Comparison of ENCODE assay signal across 8 mouse cellular contexts in genomic region chr15:98566973-98567277, GRCm38 (mm10). TPM values are rescaled to one million over a fixed set of nuclear protein-coding genes. Genes with fewer than 3 reads are reported as not detected.
DNase-seq lines count a peak whose midpoint lies in the region; ATAC-seq and TF ChIP-seq lines count a peak whose summit lies in the region.

No protein-coding gene starts in this region.

- H3K36me3 ChIP-seq in kidney, embryonic 15.5 days: peaks cover 18% of the 10 kb centered on the region
- H3K36me3 ChIP-seq in hindbrain, embryonic 13.5 days: peaks cover 12% of the 10 kb centered on the region
- H3K36me3 ChIP-seq in midbrain, embryonic 13.5 days: peaks cover 12% of the 10 kb centered on the region

- H3K27me3 ChIP-seq in kidney, embryonic 15.5 days: no peaks in the 10 kb centered on the region
- H3K27me3 ChIP-seq in hindbrain, embryonic 13.5 days: no peaks in the 10 kb centered on the region
- no peaks in the 10 kb centered on the region for H3K27me3 ChIP-seq in midbrain, embryonic 13.5 days

- under 1% methylated on average over 15 of the region's 15 CpGs for WGBS in kidney, embryonic 15.5 days
- WGBS in bone marrow, adult 2 months: under 1% methylated on average over 15 of the region's 15 CpGs
- 1% methylated on average over 15 of the region's 15 CpGs for WGBS in hindbrain, embryonic 13.5 days
- WGBS in midbrain, embryonic 13.5 days: under 1% methylated on average over 15 of the region's 15 CpGs

- peak overlapping the region; percentile 61 for H3K4me2 ChIP-seq in kidney, embryonic 15.5 days
- peak overlapping the region; percentile 95 for H3K4me2 ChIP-seq in hindbrain, embryonic 13.5 days
- H3K4me2 ChIP-seq in midbrain, embryonic 13.5 days (replicated peaks): peak overlapping the region; percentile 75

- no peaks in the 10 kb centered on the region for H3K9me3 ChIP-seq in kidney, embryonic 15.5 days (replicated peaks)
- no peaks in the 10 kb centered on the region for H3K9me3 ChIP-seq in hindbrain, embryonic 13.5 days
- H3K9me3 ChIP-seq in midbrain, embryonic 13.5 days: no peaks in the 10 kb centered on the region

- H3K9ac ChIP-seq in kidney, embryonic 15.5 days: peak overlapping the region; percentile 82
- peak overlapping the region; percentile 92 for H3K9ac ChIP-seq in hindbrain, embryonic 13.5 days
- peak overlapping the region; percentile 95 for H3K9ac ChIP-seq in midbrain, embryonic 13.5 days (replicated peaks)

- DNase-seq in kidney, postnatal 14 days: no peak
- no peak for DNase-seq in embryo, embryonic 9.5 days (ENCODE audit: extremely low spot score)
- DNase-seq in ovary, postnatal 36 days (ENCODE audit: low spot score): no peak
- no peak for DNase-seq in thymus, postnatal 25 days

- TF ChIP-seq CTCF in bone marrow, adult 2 months (IDR thresholded peaks at IDR 0.05; ENCODE audit: control insufficient read depth, insufficient read depth, low read length): no peak

- peak overlapping the region; percentile 98 for H3K27ac ChIP-seq in kidney, embryonic 15.5 days
- H3K27ac ChIP-seq in bone marrow, adult 2 months (ENCODE audit: control insufficient read depth, insufficient read depth, low read depth, low read length, poor library complexity): peak overlapping the region; percentile 98
- H3K27ac ChIP-seq in hindbrain, embryonic 13.5 days: peak overlapping the region; percentile 94
- H3K27ac ChIP-seq in midbrain, embryonic 13.5 days: peak overlapping the region; percentile 94

- peak overlapping the region; percentile 73 for H3K4me3 ChIP-seq in kidney, embryonic 15.5 days (replicated peaks)
- peak overlapping the region; percentile 94 for H3K4me3 ChIP-seq in bone marrow, adult 2 months (replicated peaks; ENCODE audit: control insufficient read depth, low read depth, low read length)
- H3K4me3 ChIP-seq in hindbrain, embryonic 13.5 days: peak overlapping the region; percentile 92
- H3K4me3 ChIP-seq in midbrain, embryonic 13.5 days (replicated peaks): peak overlapping the region; percentile 90

- H3K4me1 ChIP-seq in kidney, embryonic 15.5 days: peaks cover 27% of the 10 kb centered on the region
- peaks cover 1% of the 10 kb centered on the region; the same call in 1 of the 2 replicates for H3K4me1 ChIP-seq in bone marrow, adult 2 months (ENCODE audit: control insufficient read depth, insufficient read depth, low read length)
- peaks cover 35% of the 10 kb centered on the region for H3K4me1 ChIP-seq in hindbrain, embryonic 13.5 days (replicated peaks)
- H3K4me1 ChIP-seq in midbrain, embryonic 13.5 days (replicated peaks): peaks cover 40% of the 10 kb centered on the region

- TF ChIP-seq POLR2A in bone marrow, adult 2 months (IDR thresholded peaks at IDR 0.05; ENCODE audit: borderline replicate concordance, control insufficient read depth, low read depth, low read length): no peak

- no peak for ATAC-seq in kidney, embryonic 15.5 days (replicated peaks; ENCODE audit: low FRiP score)
- no peak for ATAC-seq in hindbrain, embryonic 13.5 days (ENCODE audit: low FRiP score)
- no peak for ATAC-seq in midbrain, embryonic 13.5 days

RNA-seq across cellular contexts. Expression of gene Ccnt1, which starts 3.8 kb away (rescaled TPM):
- polyA plus RNA-seq in kidney, embryonic 15.5 days (2015; fragmentation: Nextera tagmentation; extraction: Ambion mirVana): 61.0 and 66.4 TPM in 2 replicates
- 18.5 and 31.3 TPM in 2 replicates for polyA plus RNA-seq in bone marrow, adult 2 months (2011; ENCODE audit: insufficient read depth, insufficient read length, low replicate concordance, missing spikeins)
- 69.7 and 77.0 TPM in 2 replicates for polyA plus RNA-seq in hindbrain, embryonic 13.5 days (2015; fragmentation: Nextera tagmentation; extraction: Ambion mirVana)
- polyA plus RNA-seq in midbrain, embryonic 13.5 days (2015; fragmentation: Nextera tagmentation; extraction: Ambion mirVana): 72.7 and 75.1 TPM in 2 replicates

RNA-seq across cellular contexts. Expression of gene 4930415O20Rik, which starts 3.9 kb away (rescaled TPM):
- polyA plus RNA-seq in kidney, embryonic 15.5 days (2015; fragmentation: Nextera tagmentation; extraction: Ambion mirVana): 0.76 TPM in 1 of 2 replicates, not detected in the other
- not detected in 2 replicates for polyA plus RNA-seq in bone marrow, adult 2 months (2011; ENCODE audit: insufficient read depth, insufficient read length, low replicate concordance, missing spikeins)
- 0.39 TPM in 1 of 2 replicates, not detected in the other for polyA plus RNA-seq in hindbrain, embryonic 13.5 days (2015; fragmentation: Nextera tagmentation; extraction: Ambion mirVana)
- polyA plus RNA-seq in midbrain, embryonic 13.5 days (2015; fragmentation: Nextera tagmentation; extraction: Ambion mirVana): 0.67 TPM in 1 of 2 replicates, not detected in the other

RNA-seq across cellular contexts. Expression of gene Kansl2, which starts 32.9 kb away (rescaled TPM):
- 115 and 121 TPM in 2 replicates for polyA plus RNA-seq in kidney, embryonic 15.5 days (2015; fragmentation: Nextera tagmentation; extraction: Ambion mirVana)
- 39.2 and 52.3 TPM in 2 replicates for polyA plus RNA-seq in bone marrow, adult 2 months (2011; ENCODE audit: insufficient read depth, insufficient read length, low replicate concordance, missing spikeins)
- polyA plus RNA-seq in hindbrain, embryonic 13.5 days (2015; fragmentation: Nextera tagmentation; extraction: Ambion mirVana): 131 and 132 TPM in 2 replicates
- polyA plus RNA-seq in midbrain, embryonic 13.5 days (2015; fragmentation: Nextera tagmentation; extraction: Ambion mirVana): 149 and 152 TPM in 2 replicates

RNA-seq across cellular contexts. Expression of gene Adcy6, which starts 43.0 kb away (rescaled TPM):
- polyA plus RNA-seq in kidney, embryonic 15.5 days (2015; fragmentation: Nextera tagmentation; extraction: Ambion mirVana): 23.6 and 25.4 TPM in 2 replicates
- polyA plus RNA-seq in bone marrow, adult 2 months (2011; ENCODE audit: insufficient read depth, insufficient read length, low replicate concordance, missing spikeins): 45.8 and 65.2 TPM in 2 replicates
- polyA plus RNA-seq in hindbrain, embryonic 13.5 days (2015; fragmentation: Nextera tagmentation; extraction: Ambion mirVana): 10.1 and 11.7 TPM in 2 replicates
- polyA plus RNA-seq in midbrain, embryonic 13.5 days (2015; fragmentation: Nextera tagmentation; extraction: Ambion mirVana): 10.6 and 13.0 TPM in 2 replicates
